Mouse (Mus musculus) forebrain, embryonic 14.5 days (tissue): ENCODE data around the gene Trim44. TPM values are rescaled to one million over a fixed set of nuclear protein-coding genes. Genes with fewer than 3 reads are reported as not detected.

Source experiments
- ATAC-seq: fragments of 200-750 bp; cut with Nextera tagmentation; 2 replicates; pipeline ENCODE4 v1.8.0; 2017; ENCODE audit warnings: mild to moderate bottlenecking, moderate library complexity
- DNase-seq: peaks from one replicate; pipeline ENCODE4 v3.0.0-alpha.2; 2015; ENCODE audit warnings: low spot score
- H3K27ac ChIP-seq: fragments of 300-500 bp; sonication (generic); 2 replicates; pipeline ENCODE4 v1.5.1; 2014; ENCODE audit warnings: low read depth, mild to moderate bottlenecking, control low read depth, low read length, moderate library complexity
- H3K27me3 ChIP-seq: fragments of 300-500 bp; sonication (generic); replicated peaks from 2 replicates; pipeline ENCODE4 v1.6.1; 2014; ENCODE audit warnings: low read length, control low read depth, mixed read lengths; ENCODE audit not compliant: control insufficient read depth, insufficient read depth
- H3K36me3 ChIP-seq: fragments of 300-500 bp; sonication (generic); 2 replicates; pipeline ENCODE4 v1.6.1; 2014; ENCODE audit warnings: low read length, control low read depth; ENCODE audit not compliant: control insufficient read depth, insufficient read depth
- H3K4me1 ChIP-seq: fragments of 300-500 bp; sonication (generic); 2 replicates; pipeline ENCODE4 v1.6.1; 2014; ENCODE audit warnings: antibody characterized with exemption, low read length, control low read depth; ENCODE audit not compliant: control insufficient read depth, insufficient read depth
- H3K4me2 ChIP-seq: fragments of 300-500 bp; sonication (generic); 2 replicates; pipeline ENCODE4 v1.6.1; 2014; ENCODE audit warnings: mild to moderate bottlenecking, control low read depth, low read length
- H3K4me3 ChIP-seq: fragments of 300-500 bp; sonication (generic); 2 replicates; pipeline ENCODE4 v1.5.1; 2014; ENCODE audit warnings: low read depth, low read length, control low read depth
- H3K9ac ChIP-seq: fragments of 300-500 bp; sonication (generic); 2 replicates; pipeline ENCODE4 v1.6.1; 2014; ENCODE audit warnings: mild to moderate bottlenecking, low read length, control low read depth, moderate library complexity
- H3K9me3 ChIP-seq: fragments of 300-500 bp; sonication (generic); replicated peaks from 2 replicates; pipeline ENCODE4 v1.6.1; 2016; ENCODE audit warnings: low read length, control low read depth, mixed read lengths; ENCODE audit not compliant: control insufficient read depth
- WGBS: fragments of 180-500 bp; shearing (Covaris S2); extraction: QIAGEN DNeasy Blood & Tissue Kit; methylation state at CpG from one replicate; pipeline ENCODE4 v1.1.7; 2014; 5-methylcytosine and 5-hydroxymethylcytosine counted together
- polyA plus RNA-seq: library from polyadenylated mRNA; unstranded; fragments of >200 nt; fragmentation: Nextera tagmentation; extraction: Ambion mirVana; gene quantifications from 2 replicates; pipeline ENCODE4 v1.2.1, GENCODE M21; 2014

The Trim44 gene
- polyA plus RNA-seq, 1 experiment from 2014 or later: 29.8 TPM

DNA sequence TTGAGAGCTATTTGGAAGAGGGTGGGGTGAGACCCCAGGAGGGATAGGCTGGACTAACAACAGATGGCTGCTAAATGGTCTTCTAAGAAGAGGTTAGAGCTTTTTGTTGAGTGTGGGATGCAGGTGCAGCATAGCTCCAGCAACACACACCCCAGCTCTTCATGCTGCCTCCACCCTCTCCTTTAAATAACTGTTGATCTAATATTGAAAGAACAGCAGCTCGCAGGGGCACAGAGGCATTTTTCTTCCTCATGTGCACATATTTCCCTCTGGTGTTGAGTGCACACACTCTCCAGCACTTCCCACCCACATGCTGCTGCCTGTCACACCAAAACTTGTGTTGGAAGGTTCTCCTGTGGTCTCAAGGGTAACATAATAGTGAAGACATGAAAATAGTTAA lies 114.4 kb downstream of the Trim44 start:
- no peaks in the 10 kb centered on the region for H3K27me3 ChIP-seq
- DNase-seq: no peak
- no peak overlapping the region for H3K4me3 ChIP-seq
- no peaks in the 10 kb centered on the region for H3K36me3 ChIP-seq
- no peak for ATAC-seq
- no peaks in the 10 kb centered on the region for H3K9me3 ChIP-seq
- WGBS: 63% methylated on average over 1 of the region's 1 CpGs
- no peak overlapping the region for H3K9ac ChIP-seq
- no peak overlapping the region for H3K27ac ChIP-seq
- H3K4me2 ChIP-seq: no peak overlapping the region
- no peaks in the 10 kb centered on the region; the same call in 1 of the 2 replicates for H3K4me1 ChIP-seq

DNA sequence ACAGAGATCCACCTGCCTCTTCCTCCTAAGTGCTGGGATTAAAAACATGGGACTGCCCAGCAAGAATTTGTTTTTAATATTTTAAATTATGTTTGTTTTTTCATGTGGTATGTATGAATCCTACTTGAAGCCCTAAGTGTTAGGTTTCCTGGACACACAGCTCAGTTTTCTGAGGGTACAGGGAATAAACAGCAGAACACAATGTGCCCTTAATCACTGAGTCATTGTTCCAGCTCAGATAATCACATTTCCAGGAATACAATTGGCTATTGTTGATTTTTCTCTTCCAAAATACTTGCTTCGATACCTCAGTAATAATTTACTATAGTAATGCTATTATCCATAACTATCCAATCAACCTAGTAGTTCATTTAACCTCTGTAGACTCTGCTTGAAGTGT lies 115.6 kb downstream of the Trim44 start:
- Histone ChIP-seq H3K27me3 (no peaks in the 10 kb centered on the region), H3K9me3 (no peaks in the 10 kb centered on the region), H3K9ac (no peak overlapping the region), H3K4me3 (no peak overlapping the region), H3K4me2 (no peak overlapping the region), H3K4me1 (no peaks in the 10 kb centered on the region; the same call in 1 of the 2 replicates), H3K27ac (no peak overlapping the region), H3K36me3 (no peaks in the 10 kb centered on the region)
- WGBS: 63% methylated on average over 1 of the region's 1 CpGs
- DNase-seq: no peak
- no peak for ATAC-seq

DNA sequence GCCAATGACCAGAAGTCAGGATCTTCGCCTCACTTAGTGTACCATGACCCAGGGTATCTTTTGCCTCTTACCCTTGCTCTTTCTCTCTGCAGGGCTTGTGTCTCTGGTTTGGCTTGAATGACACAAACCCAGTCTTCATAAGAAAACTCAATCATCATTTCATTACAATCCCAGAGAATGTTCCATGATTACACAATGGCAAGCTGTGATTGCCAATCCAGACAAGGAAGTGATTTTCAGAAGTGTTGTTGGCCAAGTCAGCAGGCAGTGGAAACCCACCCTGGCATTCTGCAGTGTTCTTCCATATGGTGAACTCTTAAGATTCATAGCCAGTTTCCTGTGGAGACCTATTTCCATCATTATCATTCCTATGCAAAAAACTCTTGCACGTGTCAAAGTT lies 116.1 kb downstream of the Trim44 start:
- Histone ChIP-seq H3K27ac (no peak overlapping the region), H3K9me3 (no peaks in the 10 kb centered on the region), H3K4me3 (no peak overlapping the region), H3K4me1 (no peaks in the 10 kb centered on the region; the same call in 1 of the 2 replicates), H3K4me2 (no peak overlapping the region), H3K9ac (no peak overlapping the region), H3K36me3 (no peaks in the 10 kb centered on the region), H3K27me3 (no peaks in the 10 kb centered on the region)
- no peak for DNase-seq
- no peak for ATAC-seq
- WGBS: 80% methylated on average over 2 of the region's 2 CpGs

DNA sequence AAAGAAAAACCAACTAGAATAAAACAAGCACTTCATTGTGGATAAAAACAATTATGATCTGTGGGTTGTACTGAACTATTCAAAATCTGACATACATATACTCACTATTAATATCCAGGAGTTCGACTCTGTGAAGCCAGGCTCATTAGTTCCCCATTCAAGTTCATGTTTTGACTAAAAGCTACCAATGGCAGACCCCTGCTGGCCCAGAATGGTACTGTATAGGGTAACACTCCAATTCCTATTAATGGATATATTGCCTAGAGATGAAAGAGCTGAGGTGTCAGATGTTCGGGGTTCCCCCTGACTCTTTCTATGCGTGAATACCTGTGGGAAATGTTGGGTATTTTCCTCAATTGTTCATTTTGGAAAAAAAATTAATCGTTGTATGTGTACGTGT lies 117.6 kb downstream of the Trim44 start:
- DNase-seq: peak; percentile 79
- peak; percentile 81 for ATAC-seq
- 49% methylated on average over 5 of the region's 5 CpGs for WGBS

DNA sequence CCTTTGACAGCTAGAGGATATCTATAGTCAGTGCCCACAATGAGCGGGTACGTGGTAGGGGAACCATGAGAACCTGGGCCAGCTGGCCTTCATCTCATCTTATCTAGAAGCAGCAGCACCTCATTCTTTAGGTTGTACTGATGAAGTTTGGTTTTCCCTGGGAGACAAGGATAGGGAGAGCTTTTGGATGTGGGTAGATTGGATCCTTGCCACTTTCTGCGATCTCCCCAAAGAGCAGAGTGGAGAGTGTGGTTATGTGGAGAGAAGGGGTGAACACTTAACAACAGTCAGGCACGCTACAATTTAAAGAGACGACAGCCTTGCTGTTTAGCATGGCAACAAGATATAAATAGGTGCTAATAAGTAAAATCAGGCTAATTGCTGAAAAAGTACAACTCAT lies 119.0 kb downstream of the Trim44 start:
- H3K36me3 ChIP-seq: no peaks in the 10 kb centered on the region
- no peaks in the 10 kb centered on the region for H3K4me1 ChIP-seq
- DNase-seq (no peak), ATAC-seq (no peak)
- no peak overlapping the region for H3K4me2 ChIP-seq
- no peak overlapping the region for H3K27ac ChIP-seq
- no peaks in the 10 kb centered on the region for H3K9me3 ChIP-seq
- no peak overlapping the region for H3K9ac ChIP-seq
- H3K4me3 ChIP-seq: no peak overlapping the region
- H3K27me3 ChIP-seq: no peaks in the 10 kb centered on the region
- WGBS: 80% methylated on average over 5 of the region's 5 CpGs

More for the DNA sequence above, 117.6 kb downstream of the Trim44 start:
- H3K4me2 ChIP-seq: no peak overlapping the region
- H3K9me3 ChIP-seq: no peaks in the 10 kb centered on the region
- H3K9ac ChIP-seq: no peak overlapping the region
- H3K4me3 ChIP-seq: no peak overlapping the region
- no peaks in the 10 kb centered on the region for H3K36me3 ChIP-seq
- no peaks in the 10 kb centered on the region; the same call in 1 of the 2 replicates for H3K4me1 ChIP-seq
- H3K27ac ChIP-seq: no peak overlapping the region
- H3K27me3 ChIP-seq: no peaks in the 10 kb centered on the region

DNA sequence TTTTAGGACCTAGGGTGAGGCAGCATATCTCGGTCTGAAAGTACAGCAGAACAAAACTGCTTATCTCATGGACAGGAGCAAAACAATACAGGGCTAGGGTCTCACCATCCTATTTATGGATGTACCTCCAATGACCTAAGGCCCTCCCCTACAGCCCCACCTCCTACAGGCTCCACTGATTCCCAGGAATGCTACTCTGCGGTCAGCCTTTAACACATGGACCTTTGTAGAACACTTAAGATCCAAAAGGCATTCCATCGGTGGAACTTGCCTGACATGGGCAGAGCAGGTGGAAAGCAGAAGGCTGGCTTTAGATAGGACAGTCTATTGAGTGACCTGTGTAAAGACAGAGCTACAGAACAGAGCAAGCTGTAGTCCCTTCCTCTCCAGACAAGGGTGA lies 120.3 kb downstream of the Trim44 start:
- H3K4me3 ChIP-seq: no peak overlapping the region
- 62% methylated on average over 3 of the region's 3 CpGs for WGBS
- no peaks in the 10 kb centered on the region for H3K27me3 ChIP-seq
- DNase-seq (no peak), ATAC-seq (no peak)
- H3K27ac ChIP-seq: no peak overlapping the region
- no peaks in the 10 kb centered on the region for H3K4me1 ChIP-seq
- H3K9me3 ChIP-seq: no peaks in the 10 kb centered on the region
- H3K36me3 ChIP-seq: no peaks in the 10 kb centered on the region
- no peak overlapping the region for H3K9ac ChIP-seq
- no peak overlapping the region for H3K4me2 ChIP-seq

DNA sequence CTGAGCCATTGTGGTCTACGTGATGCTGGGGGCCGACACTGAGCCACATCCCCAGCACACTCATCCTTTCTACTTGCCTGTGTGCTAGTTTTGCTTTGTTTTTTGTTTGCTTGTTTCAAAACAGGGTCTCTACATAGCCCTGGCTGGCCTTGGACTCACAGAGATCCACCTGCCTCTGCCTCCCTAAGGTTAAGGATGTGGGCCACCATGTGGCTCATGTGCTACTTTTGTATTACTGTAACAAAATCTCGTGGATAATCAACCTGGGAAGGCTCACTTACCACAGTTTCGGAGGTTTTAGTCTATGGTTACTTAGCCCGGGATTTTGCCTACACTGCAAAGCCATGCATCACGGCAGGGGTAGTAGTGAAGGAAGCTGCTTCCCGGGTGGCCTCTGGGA lies 125.5 kb downstream of the Trim44 start:
- WGBS: 80% methylated on average over 7 of the region's 7 CpGs
- ATAC-seq: no peak
- H3K9ac ChIP-seq: no peak overlapping the region

DNA sequence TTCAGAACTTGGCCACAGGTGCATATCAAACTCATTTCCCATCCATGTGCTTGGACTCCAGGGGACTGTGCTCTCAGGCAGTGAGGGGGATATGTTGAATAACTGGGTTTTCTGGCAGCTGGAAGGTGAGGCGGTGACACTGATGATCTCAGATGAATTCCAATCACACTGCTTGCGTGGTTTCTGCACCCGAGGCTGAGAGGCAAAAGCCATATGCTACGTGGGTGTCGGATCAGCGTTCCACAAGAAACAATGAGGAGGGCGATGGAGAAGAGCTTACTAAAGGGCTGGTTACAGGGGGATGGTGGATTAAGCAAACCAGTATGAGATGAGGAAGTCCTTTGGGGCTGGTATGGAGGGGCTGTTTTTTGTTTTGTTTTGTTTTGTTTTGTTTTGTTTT lies 127.8 kb downstream of the Trim44 start:
- H3K27ac ChIP-seq: no peak overlapping the region
- no peak overlapping the region for H3K4me2 ChIP-seq
- H3K36me3 ChIP-seq: no peaks in the 10 kb centered on the region
- ATAC-seq (no peak), DNase-seq (no peak)
- no peaks in the 10 kb centered on the region for H3K4me1 ChIP-seq
- WGBS: 72% methylated on average over 7 of the region's 7 CpGs
- H3K27me3 ChIP-seq: no peaks in the 10 kb centered on the region
- H3K9me3 ChIP-seq: no peaks in the 10 kb centered on the region
- no peak overlapping the region for H3K4me3 ChIP-seq
- H3K9ac ChIP-seq: no peak overlapping the region

More for the DNA sequence above, 125.5 kb downstream of the Trim44 start:
- no peaks in the 10 kb centered on the region for H3K36me3 ChIP-seq
- no peaks in the 10 kb centered on the region for H3K27me3 ChIP-seq
- no peak for DNase-seq
- no peak overlapping the region for H3K27ac ChIP-seq
- no peaks in the 10 kb centered on the region for H3K9me3 ChIP-seq
- H3K4me2 ChIP-seq: no peak overlapping the region
- H3K4me1 ChIP-seq: no peaks in the 10 kb centered on the region
- H3K4me3 ChIP-seq: no peak overlapping the region

DNA sequence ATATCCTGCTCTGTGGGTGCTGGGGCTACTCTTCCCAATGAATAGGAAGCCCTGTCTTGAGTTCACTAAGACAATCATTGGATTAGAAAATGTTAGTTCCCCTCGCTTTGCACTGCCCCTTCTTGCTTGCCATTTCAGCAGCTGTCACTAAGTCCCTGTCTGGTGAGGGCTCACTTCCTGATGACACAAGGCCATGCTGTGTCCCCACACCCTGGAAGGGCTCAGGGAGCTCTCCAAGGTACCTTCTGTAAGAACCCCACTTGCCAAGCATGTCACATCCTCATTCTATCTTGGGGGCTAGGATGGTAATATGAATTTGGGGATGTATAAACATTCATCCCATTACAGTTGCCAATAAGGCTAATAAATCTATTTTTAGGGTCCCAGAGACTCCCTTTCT lies 129.7 kb downstream of the Trim44 start:
- no peaks in the 10 kb centered on the region for H3K27me3 ChIP-seq
- no peaks in the 10 kb centered on the region for H3K36me3 ChIP-seq
- H3K9me3 ChIP-seq: no peaks in the 10 kb centered on the region
- no peak for DNase-seq
- no peaks in the 10 kb centered on the region for H3K4me1 ChIP-seq
- no peak overlapping the region for H3K4me3 ChIP-seq
- H3K9ac ChIP-seq: no peak overlapping the region
- H3K27ac ChIP-seq: no peak overlapping the region
- WGBS: 32% methylated on average over 1 of the region's 1 CpGs
- H3K4me2 ChIP-seq: no peak overlapping the region
- ATAC-seq: no peak
